Mouse (Mus musculus) embryonic facial prominence, embryonic 12.5 days (tissue): ENCODE data around the gene Abhd15. TPM values are rescaled to one million over a fixed set of nuclear protein-coding genes. Genes with fewer than 3 reads are reported as not detected.

Experiments
- ATAC-seq: fragments of 200-750 bp; cut with Nextera tagmentation; 2 replicates; pipeline ENCODE4 v1.8.0; 2017; ENCODE audit not compliant: insufficient number of reproducible peaks, insufficient read depth, low FRiP score, low TSS enrichment
- H3K27ac ChIP-seq: fragments of 300-500 bp; sonication (generic); 2 replicates; pipeline ENCODE4 v1.5.1; 2016; ENCODE audit warnings: mild to moderate bottlenecking
- H3K27me3 ChIP-seq: fragments of 300-500 bp; sonication (generic); 2 replicates; pipeline ENCODE4 v1.6.1; 2016; ENCODE audit warnings: mild to moderate bottlenecking, moderate library complexity
- H3K36me3 ChIP-seq: fragments of 300-500 bp; sonication (generic); 2 replicates; pipeline ENCODE4 v1.6.1; 2016; ENCODE audit warnings: mild to moderate bottlenecking
- H3K4me1 ChIP-seq: fragments of 300-500 bp; sonication (generic); 2 replicates; pipeline ENCODE4 v1.6.1; 2016
- H3K4me2 ChIP-seq: fragments of 300-500 bp; sonication (generic); replicated peaks from 2 replicates; pipeline ENCODE4 v1.6.1; 2016; ENCODE audit warnings: mild to moderate bottlenecking, moderate library complexity
- H3K4me3 ChIP-seq: fragments of 300-500 bp; sonication (generic); 2 replicates; pipeline ENCODE4 v1.5.1; 2016; ENCODE audit warnings: mild to moderate bottlenecking
- H3K9ac ChIP-seq: fragments of 300-500 bp; sonication (generic); 2 replicates; pipeline ENCODE4 v1.6.1; 2016; ENCODE audit warnings: mild to moderate bottlenecking, moderate library complexity
- H3K9me3 ChIP-seq: fragments of 300-500 bp; sonication (generic); 2 replicates; pipeline ENCODE4 v1.6.1; 2016; ENCODE audit warnings: mild to moderate bottlenecking, moderate library complexity
- WGBS: fragments of 180-500 bp; shearing (Covaris S2); methylation state at CpG from one replicate; pipeline ENCODE4 v1.1.7; 2016; 5-methylcytosine and 5-hydroxymethylcytosine counted together
- polyA plus RNA-seq: library from polyadenylated mRNA; unstranded; fragments of >200 nt; fragmentation: Nextera tagmentation; extraction: Ambion mirVana; gene quantifications from 2 replicates; pipeline ENCODE4 v1.2.1, GENCODE M21; 2016

Gene Abhd15
- polyA plus RNA-seq, 1 experiment from 2014 or later = 2.8 TPM

DNA sequence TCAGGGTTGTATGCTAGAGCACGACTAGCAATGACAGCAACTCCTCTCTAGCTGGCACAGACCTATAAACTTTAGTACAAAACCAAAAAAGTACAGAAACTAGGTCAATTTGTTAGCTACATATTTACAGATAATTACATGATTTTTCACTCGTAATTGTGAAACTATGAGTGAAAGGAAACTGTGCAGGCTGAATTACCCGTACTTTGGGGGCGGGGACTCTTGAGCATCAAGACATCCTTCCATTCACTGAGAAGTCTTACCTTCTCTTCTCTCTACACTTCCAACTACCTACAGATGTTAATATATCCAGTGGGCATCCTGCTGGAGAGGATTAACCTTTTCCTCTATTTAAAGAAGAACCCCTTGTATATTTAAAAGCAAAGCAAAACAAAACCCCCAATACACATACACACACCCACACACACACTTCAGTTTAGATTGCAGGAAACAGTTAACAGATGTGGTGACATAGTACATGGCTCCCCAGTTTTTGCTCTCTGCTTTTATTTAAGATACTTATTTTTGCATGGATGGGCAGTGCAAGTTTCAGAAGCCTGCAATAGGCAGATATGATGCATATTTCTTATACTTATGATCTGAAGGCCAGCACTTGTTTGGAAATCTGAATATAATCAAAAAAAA is 17.4 kb downstream of the Abhd15 start:
- Histone ChIP-seq H3K27ac (no peak overlapping the region), H3K9me3 (no peaks in the 10 kb centered on the region), H3K4me3 (no peak overlapping the region), H3K4me2 (no peak overlapping the region), H3K27me3 (no peaks in the 10 kb centered on the region), H3K4me1 (no peaks in the 10 kb centered on the region), H3K36me3 (0 out of 2 replicates have a peak, but pooled peaks cover 5% of the 10 kb centered on the region), H3K9ac (no peak overlapping the region)
- WGBS = 80% methylated on average over 4 of the region's 4 CpGs
- ATAC-seq = no peak

DNA sequence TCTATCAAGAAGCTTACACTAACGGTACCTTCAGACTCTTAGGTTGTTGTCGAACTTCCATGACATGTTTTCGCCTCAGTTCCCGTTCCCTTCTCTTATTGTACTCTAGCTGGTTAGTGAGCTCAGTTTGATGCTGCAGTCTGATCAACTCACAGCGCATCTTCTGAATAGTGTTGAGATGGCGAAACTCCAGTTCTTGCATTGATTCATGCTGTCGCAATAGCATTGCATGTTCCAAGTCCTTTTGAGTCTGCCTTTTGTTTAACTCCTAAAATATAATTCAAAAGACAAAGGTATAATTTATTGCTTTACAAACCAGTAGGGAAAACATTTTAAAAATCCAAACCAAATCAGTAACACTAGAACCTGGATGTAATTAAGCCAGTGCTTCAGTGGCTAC is 30.3 kb downstream of the Abhd15 start:
- Histone ChIP-seq H3K4me3 (no peak overlapping the region), H3K9ac (no peak overlapping the region), H3K36me3 (peaks cover 70% of the 10 kb centered on the region), H3K27me3 (no peaks in the 10 kb centered on the region), H3K4me1 (no peaks in the 10 kb centered on the region), H3K4me2 (no peak overlapping the region), H3K9me3 (no peaks in the 10 kb centered on the region), H3K27ac (no peak overlapping the region)
- ATAC-seq = no peak
- 87% methylated on average over 7 of the region's 7 CpGs for WGBS

DNA sequence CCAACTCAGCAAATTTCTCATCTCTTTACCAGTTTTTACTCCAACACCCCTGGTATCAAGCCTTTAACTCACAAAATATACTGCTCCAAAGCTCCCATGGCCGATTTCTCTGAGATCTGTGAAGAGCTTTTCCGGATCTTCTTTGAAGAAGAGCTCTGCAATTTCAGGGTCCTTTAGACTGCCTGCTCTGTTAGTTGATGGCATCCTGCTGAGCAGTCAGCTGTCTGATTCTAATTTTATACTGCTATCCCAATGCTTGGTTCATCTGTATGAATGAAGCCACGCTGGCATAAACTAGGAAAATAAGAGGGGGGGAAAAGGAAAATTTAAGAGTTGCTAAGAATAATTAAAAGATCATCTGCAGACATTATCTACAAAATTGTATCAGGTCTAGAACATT is 70.3 kb downstream of the Abhd15 start:
- Histone ChIP-seq H3K9me3 (no peaks in the 10 kb centered on the region), H3K27ac (no peak overlapping the region), H3K27me3 (no peaks in the 10 kb centered on the region), H3K4me2 (no peak overlapping the region), H3K4me1 (no peaks in the 10 kb centered on the region), H3K4me3 (no peak overlapping the region), H3K36me3 (peaks cover 22% of the 10 kb centered on the region), H3K9ac (no peak overlapping the region)
- 93% methylated on average over 3 of the region's 3 CpGs for WGBS
- ATAC-seq = no peak

Other genes starting within 250 kb of the Abhd15 start
- gene Coro6, start 52.7 kb upstream of the Abhd15 start, polyA plus RNA-seq = 0.15 and 0.22 TPM in 2 replicates
- gene Ankrd13b, start 25.4 kb upstream of the Abhd15 start, polyA plus RNA-seq = 15.0 and 15.5 TPM in 2 replicates
- gene Git1, start 21.6 kb upstream of the Abhd15 start, polyA plus RNA-seq = 11.1 and 11.5 TPM in 2 replicates
- gene Trp53i13, start 859 bp downstream of the Abhd15 start, polyA plus RNA-seq = 52.8 and 55.2 TPM in 2 replicates
- gene Gm10392, start 4.1 kb downstream of the Abhd15 start, polyA plus RNA-seq = not detected in 2 replicates
- 14.9 and 15.1 TPM in 2 replicates for gene Taok1, start 92.7 kb downstream of the Abhd15 start, polyA plus RNA-seq
- 5.1 and 5.6 TPM in 2 replicates for gene Nufip2, start 171.0 kb downstream of the Abhd15 start, polyA plus RNA-seq
- 67.0 and 159 TPM in 2 replicates for gene Cryba1, start 210.2 kb downstream of the Abhd15 start, polyA plus RNA-seq
- gene Myo18a, start 248.1 kb downstream of the Abhd15 start, polyA plus RNA-seq = 33.2 and 35.0 TPM in 2 replicates